Mouse (Mus musculus): ENCODE measurements at regions not wholly inside any gene's neighbourhood (a gene's known extent, or its start where the extent isn't known, plus 50 kb on each side); places are given as distances from the start of the nearest gene placed in this dataset.

GRCm38 (mm10) chr1:60636802-60637452, 70.0 kb upstream of the Raph1 start:
- no peak for DNase-seq (ENCODE audit: inconsistent age in 2 of 2, low spot score in 1 of 2)

GRCm38 (mm10) chr1:60627786-60628453, 61.0 kb upstream of the Raph1 start:
- DNase-seq (ENCODE audit: inconsistent age in 2 of 2, low spot score in 1 of 2) = no peak

- DNase-seq (ENCODE audit: inconsistent age in 2 of 2, low spot score in 1 of 2) = no peak
These were observed 60.5 kb upstream of the Raph1 start for GRCm38 (mm10) chr1:60627367-60627766.

- DNase-seq (ENCODE audit: inconsistent age in 2 of 2, low spot score in 1 of 2) = no peak
These were observed 59.0 kb upstream of the Raph1 start for GRCm38 (mm10) chr1:60625698-60626486.

- DNase-seq (ENCODE audit: inconsistent age in 2 of 2, low spot score in 1 of 2) = no peak
These were observed 57.3 kb upstream of the Raph1 start for GRCm38 (mm10) chr1:60624231-60624630.

- DNase-seq (ENCODE audit: inconsistent age in 2 of 2, low spot score in 1 of 2) = no peak
These were observed 56.6 kb upstream of the Raph1 start for GRCm38 (mm10) chr1:60623440-60624016.

GRCm38 (mm10) chr1:60621770-60622169, 54.9 kb upstream of the Raph1 start:
- no peak for DNase-seq (ENCODE audit: inconsistent age in 2 of 2, low spot score in 1 of 2)

GRCm38 (mm10) chr1:60621064-60621726, 54.3 kb upstream of the Raph1 start:
- no peak for DNase-seq (ENCODE audit: inconsistent age in 2 of 2, low spot score in 1 of 2)

- DNase-seq (ENCODE audit: inconsistent age in 2 of 2, low spot score in 1 of 2) = no peak
These were observed 51.5 kb upstream of the Raph1 start for GRCm38 (mm10) chr1:60618389-60618788.

GRCm38 (mm10) chr1:60616916-60617315, 50.0 kb upstream of the Raph1 start:
- no peak for DNase-seq (ENCODE audit: inconsistent age in 2 of 2, low spot score in 1 of 2)

Data from adrenal gland, adult (tissue).